Mouse (Mus musculus) v-Abl transformed pro-B cells (cell line): ENCODE measurements around the gene Ndufaf3.
"Not testable (repeated sequence)": the region's sequence is repeated elsewhere in the genome, so short reads cannot be mapped to it uniquely, and the experiment has no call there.

ENCODE experiments used
- in situ Hi-C, 2 experiments: fragments of 400-800 bp; cut with MboI; formaldehyde crosslinking; loops; one replicate each; pipeline ENCODE4 v1.15.1; 2025; ENCODE audit not compliant: unreplicated experiment in 2 of 2

The Ndufaf3 gene

DNA sequence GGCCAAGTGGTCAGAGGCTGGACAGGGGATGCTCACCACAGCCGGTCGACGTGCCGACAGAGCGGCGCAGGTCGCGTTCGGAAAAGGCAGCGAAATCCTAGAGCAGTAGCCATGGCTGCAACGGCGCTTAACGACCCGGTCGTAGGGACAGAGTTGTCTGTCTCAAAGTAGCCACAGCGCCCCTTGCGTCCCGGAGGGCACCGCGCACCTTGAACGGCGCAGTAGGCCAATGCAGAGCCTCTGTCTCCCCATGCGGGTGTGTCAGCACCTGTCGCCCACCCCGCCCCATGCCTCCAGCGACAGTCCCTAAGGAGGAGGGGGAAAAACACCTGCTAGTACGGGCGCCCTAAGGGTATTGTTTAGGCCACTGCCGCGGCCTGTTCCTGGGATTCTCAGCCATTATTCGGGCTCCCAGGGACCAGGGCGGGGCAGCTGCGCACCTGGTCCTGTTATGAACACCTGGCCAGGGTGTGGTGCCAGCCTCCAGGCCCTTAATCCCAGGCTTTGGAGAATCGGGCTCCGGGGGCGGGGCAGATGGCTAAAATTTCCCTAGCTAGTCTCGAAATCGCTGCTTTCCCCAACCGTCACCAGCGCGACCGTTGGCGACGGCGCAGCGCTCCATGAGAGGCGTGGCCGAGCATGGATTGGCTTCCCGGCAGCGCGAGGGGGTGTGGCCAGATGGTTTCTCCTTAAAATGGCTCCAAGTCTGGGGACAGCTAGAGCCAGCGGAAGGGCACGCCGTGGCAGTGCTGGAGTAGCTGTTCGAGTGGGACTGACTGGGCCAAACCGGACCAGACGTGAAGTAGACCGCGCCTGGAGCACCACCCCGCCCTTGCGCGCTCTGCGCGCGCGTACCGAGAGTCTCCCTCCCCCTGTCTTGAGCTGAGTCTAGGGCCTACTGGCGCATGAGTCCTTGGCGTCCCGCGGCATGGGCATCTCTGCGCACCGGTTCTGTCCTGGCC lies at the start of gene Ndufaf3:
TSS of gene Ndufaf3 (minus strand) at position 620 of the 962 bp plus-strand sequence.
- in situ Hi-C loops = no loop called here

GRCm38 (mm10) chr9:108611488-108611887 lies 44.3 kb upstream of the Ndufaf3 start:
- in situ Hi-C loops = no loop called here

- in situ Hi-C loops = no loop called here
Observed at GRCm38 (mm10) chr9:108608889-108609288, 41.7 kb upstream of the Ndufaf3 start.

DNA sequence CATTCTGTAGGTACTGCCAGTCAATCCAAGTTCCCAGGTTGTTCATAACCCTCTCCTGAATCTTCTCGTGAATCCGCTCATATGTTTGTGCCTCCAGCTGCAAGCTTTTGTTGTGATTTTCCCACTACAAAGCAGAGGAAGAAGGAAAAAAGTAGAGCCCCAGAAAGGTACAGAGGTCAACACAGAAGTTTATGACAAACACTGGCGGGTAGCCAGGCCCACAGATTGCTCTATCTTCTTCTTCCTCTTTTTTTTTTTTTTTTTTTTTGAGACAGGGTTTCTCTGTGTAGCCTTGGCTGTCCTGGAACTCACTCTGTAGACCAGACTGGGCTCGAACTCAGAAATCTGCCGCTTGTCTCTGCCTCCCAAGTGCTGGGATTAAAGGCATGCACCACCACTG lies 40.7 kb upstream of the Ndufaf3 start:
- in situ Hi-C loops = not testable (repeated sequence)

- in situ Hi-C loops = no loop called here
Observed at GRCm38 (mm10) chr9:108601986-108602385, 34.8 kb upstream of the Ndufaf3 start.

- in situ Hi-C loops = no loop called here
Observed at GRCm38 (mm10) chr9:108600011-108600410, 32.8 kb upstream of the Ndufaf3 start.

DNA sequence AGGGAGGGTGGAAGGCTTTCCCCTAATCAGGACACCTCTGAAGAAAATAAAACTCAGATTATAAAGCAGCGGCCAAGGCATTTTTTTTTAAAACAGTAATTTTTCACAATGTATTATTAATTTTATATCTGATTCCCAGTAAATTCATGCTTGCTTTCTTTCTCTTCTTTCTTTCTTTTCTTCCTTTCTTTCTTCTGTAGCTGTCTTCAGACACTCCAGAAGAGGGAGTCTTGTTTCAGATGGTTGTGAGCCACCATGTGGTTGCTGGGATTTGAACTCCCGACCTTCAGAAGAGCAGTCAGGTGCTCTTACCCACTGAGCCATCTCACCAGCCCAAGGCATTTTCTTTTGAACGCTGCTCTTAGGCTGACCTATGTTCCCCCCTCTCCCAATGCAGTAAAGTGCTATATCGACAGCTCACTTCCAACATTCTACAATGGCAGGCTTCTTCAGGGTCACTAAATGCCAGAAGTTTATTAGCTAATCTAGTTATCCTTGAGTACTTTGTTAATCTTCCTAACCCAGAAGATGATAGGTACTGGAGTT lies 31.9 kb upstream of the Ndufaf3 start:
- in situ Hi-C loops = no loop called here

- in situ Hi-C loops = no loop called here
Observed at GRCm38 (mm10) chr9:108596998-108597764, 29.9 kb upstream of the Ndufaf3 start, which contains the start of gene P4htm. Gene P4htm, minus strand, starts transcription at chr9:108597667.

DNA sequence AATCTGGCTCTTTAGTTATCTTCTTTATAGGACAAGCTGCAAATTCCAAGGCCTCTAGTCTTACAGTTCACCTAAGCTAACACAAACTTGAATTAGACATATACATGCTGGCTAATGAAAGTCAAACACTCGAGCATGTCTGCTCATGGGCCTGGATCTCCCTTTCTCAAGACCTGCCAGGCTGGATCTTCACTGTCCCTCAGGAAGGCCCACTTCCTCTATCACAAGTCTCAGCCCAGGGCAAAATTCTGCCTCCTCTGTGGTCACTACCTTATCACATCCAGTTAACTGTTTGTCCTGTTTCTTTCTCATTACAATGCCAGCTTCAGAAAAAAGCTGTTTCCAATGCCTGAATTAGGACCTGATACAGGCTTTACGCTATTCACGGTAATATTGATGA lies 27.1 kb upstream of the Ndufaf3 start:
- in situ Hi-C loops = no loop called here

DNA sequence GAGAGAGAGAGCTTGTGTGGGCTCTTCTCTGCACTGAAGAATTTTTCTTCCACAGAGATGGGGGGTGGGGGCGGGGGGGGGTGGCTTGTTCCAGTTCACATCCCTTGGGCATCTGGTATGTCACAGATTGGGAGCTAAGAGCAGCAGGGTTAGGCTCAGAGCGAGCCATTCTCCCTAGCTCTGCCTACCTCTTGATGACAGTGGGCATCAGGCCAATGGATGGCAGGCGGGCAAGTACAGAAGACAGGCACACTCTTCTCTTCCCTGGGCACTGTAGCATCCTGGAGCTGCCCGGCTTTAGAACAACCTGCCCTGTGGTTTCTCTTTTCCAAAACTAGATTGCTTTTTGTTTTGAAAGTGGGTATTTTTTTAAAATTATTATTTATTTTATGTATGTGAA lies 24.2 kb upstream of the Ndufaf3 start:
- in situ Hi-C loops = no loop called here

DNA sequence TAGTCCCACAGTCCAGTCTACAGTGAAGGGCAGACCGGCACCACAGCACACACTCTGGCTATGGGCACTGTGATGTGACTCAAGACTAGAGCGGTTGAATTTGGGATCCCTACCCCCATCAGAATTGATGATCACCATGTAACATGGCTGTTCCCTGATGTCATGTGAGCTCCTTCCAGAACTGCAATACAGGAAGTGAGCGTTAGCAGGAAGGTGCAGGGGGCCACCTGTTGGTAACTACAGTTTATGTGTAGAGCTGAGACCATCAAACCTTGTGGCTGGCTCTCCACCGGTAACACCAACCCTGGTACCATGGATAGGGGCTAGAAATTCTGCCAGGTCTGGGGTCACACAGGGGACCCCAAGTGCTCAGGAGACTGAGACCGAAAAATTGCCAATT lies 22.0 kb upstream of the Ndufaf3 start:
- in situ Hi-C loops = no loop called here

GRCm38 (mm10) chr9:108587571-108588180 lies 20.4 kb upstream of the Ndufaf3 start:
- in situ Hi-C loops = no loop called here

DNA sequence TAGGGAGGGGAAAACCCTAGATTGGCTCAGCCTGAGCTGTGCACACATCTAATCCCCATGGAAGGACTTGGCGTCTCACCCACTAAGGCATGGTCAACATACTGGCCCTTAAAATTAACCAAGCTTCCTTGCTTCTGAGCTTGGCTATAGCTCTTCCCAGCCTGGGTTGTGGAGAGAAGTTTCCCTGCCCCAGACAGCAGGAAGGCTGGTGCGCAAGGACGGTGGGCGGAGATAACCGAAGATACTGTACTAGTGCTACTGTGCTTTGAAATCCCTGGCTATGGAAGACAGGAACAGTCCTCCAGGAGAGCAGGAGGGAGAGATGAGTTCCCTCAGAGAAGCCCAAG lies 12.1 kb upstream of the Ndufaf3 start:
- in situ Hi-C loops = no loop called here

DNA sequence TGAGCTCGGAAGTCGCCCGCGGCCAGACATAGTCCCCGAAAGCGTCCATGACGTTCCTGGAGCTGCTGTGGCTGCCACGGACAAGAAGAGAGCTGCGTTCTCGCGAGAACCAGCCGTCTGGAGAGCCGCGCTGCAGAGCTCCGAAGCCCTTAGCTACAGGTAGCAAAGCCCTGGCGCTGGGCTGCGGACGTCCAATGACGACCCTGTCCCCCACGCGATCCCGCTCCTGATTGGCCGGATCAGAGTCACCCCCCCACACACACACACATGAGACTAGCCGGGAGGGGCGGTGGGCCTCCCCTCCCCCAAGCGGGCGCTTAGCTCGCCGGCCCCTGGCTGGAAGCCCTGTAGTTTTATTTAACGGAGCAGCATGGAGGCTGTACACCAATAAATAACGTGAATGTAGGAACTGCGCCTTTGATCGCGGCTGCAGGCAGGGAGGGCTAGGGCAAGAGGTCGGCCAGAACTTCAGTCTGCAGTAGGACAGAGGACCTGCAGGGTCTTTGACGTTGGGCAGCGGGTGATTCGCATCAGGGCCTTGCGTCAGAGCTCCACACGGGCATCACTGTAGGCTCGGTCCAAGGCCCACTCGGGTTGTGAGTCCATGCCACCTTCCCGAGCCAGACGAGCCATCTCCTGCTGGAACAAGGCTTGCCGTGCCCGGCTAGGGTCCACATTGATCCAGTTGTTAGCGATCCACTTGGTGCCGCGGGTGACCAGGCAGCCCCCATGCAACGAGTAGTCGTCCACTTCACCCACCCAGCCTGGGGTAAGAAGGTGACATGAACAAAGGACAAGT lies 11.5 kb upstream of the Ndufaf3 start, which contains the start of gene Wdr6:
TSS of gene Wdr6 (minus strand) at position 195 of the 799 bp plus-strand sequence.
- in situ Hi-C loops = no loop called here

DNA sequence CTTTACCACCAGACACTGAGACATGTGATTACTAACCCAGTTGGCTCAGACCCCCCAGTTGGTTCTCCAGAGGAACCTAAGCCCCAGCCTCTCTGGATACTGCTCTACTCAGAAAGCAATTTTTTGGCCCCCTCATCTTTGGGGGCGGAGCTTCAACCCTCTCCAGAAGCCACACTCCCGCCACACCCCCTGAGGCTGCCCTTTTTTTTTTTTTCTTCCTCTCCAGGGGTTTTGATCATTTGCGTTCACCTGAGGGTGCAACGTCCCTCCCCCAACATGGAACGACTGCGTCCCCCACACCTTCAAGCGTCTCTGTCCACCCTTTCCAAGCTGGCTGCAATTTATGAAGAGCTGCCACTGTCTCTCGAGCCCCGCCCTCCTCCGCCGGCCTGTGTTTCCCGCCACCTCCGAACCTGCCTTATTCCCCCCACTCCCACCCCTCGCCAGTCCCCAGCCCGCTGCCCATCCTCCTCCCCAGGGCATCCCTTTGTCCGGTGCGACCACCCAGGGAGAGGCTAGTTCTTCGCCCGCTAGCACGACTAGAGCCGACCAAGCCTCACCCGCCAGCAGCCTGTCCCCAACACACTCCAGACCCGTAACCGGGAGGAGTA lies 10.8 kb upstream of the Ndufaf3 start:
- in situ Hi-C loops = no loop called here

DNA sequence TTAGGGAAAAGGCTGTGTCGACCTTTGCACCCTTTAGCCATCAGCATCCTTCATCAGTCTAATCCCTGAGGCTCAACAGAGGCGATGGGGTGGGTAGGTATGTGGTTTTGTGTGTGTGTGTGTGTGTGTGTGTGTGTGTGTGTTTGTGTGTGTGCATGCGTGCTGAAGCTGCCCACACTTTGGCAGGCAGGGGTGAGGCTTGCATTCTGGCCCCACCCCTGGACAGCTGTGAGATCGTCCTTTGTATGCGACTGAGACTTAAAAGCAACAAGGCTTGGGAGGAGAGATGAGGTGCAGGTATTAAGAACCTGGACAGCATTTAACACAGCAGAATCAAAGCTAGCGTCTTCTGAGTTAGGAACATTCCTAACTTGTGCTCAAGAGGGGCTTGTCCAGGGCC lies 9.8 kb upstream of the Ndufaf3 start:
- in situ Hi-C loops = no loop called here

DNA sequence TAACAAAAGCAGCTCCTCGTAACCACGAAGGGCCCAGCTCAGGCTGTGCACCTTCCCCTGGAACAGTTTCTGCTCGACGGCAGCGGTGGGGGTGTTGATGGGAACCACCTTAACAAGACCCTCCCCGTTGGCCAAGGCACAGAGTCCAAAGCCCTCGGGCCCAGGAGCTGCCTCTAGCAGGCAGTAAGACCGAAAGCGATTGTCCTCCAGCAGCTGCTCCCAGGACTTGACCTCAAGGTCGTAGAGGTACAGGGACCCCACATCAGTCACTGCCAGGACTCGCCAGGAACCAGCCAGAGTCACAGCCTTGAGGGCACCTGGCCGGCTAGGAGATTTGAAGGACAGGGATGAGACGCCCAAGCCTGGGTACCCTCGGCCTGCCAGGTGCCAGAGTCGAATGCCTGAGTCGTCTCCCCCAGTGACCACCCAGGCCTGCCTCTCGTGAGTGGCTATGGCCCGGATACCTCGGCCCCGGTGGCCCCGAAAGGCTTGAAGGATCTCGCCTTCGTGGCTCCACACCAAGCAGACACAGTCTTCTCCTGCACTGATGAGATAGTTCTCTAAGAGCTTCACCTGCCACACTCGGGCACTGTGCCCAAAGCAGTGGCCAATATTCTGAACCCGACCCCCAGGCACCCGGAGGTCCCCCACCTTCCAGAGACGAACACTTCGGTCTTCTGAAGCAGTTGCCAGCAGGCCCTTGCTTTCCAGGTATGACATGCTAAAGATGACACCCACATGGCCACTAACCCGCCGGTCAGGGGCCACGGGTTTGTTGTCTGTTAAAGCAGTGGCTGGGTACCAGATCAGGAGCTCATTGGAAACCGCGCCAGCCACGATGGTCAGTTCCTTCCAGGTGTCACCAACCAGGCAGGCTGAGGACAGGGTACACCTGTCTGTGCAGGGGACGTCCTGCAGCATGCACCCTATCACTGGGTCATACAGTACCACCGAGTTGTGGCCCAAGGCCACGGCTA lies 8.4 kb upstream of the Ndufaf3 start:
- in situ Hi-C loops = no loop called here

GRCm38 (mm10) chr9:108574921-108575320 lies 7.7 kb upstream of the Ndufaf3 start:
- in situ Hi-C loops = no loop called here
